Mouse (Mus musculus) mouse trophoblast stem cell (cell line): ENCODE data around the gene Foxi1.

Experiments used
- in situ Hi-C, 2 experiments: fragments of 300-500 bp; cut with MseI, MboI; formaldehyde crosslinking; loops; 2 replicates in 1 of 2; 3 replicates in 1 of 2; pipeline ENCODE4 v1.15.1; 2025

Gene Foxi1

DNA sequence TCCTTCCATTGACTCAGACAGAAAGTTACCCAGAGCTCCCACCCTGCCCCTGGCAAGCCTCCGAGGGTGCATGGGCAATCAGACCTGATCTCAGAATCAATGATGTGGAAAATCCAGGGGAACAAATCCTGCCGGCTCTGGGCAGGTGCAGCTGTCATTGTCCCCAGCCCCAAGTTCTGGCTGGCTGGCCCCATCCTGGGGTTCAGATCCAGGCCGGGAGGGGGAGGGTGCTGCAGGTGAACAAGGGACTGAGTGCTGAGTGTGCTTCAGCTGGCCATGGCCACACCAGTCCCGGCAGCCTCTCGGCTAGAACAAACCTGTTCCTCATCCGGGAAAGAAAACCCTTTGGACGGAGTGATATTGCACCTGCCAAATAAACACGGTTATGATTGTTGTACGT, 49.0 kb downstream of the Foxi1 start:
- in situ Hi-C loops, result no loop called here

DNA sequence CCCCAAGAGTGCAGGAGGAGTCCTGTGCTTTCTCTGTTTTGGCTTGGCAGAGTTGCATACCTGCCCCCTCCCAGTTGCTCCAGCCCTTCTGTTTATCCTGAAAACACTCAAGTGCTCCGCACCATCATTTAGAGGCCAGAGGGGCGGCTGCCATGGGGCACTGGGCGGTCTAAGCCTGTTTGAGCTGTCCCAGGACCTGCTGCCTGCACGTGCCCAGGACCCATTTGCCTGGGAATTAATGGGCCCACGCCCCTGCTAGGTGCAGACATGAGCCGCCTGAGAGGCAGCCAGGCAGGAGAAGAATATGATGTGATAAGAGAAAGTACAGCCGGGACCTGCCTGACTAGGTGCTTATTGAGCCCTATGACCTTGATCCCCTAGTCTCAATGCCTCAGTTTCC, 52.7 kb downstream of the Foxi1 start:
- in situ Hi-C loops, result no loop called here
